25 mouse cellular contexts compared by ENCODE assay signal in genomic region chr17:30329531-30329930, GRCm38 (mm10).
DNase-seq lines count a peak whose midpoint lies in the region; ATAC-seq and TF ChIP-seq lines count a peak whose summit lies in the region.
"Had no signal": no experiment of that assay in that cellular context is flagged by ENCODE, and none has a peak within 500 bp of the region (broad histone marks: within the 10 kb centered on the region; RNA-seq: fewer than 3 reads in every experiment).

No protein-coding gene starts in this region.

- no peak overlapping the region for H3K9ac ChIP-seq in liver, adult 2 months (ENCODE audit: low read depth, low read length)
- H3K9ac ChIP-seq in liver, embryonic 11.5 days (ENCODE audit: low read depth, low read length) = no peak overlapping the region
- H3K9ac ChIP-seq: forebrain, embryonic 13.5 days; heart, embryonic 13.5 days; hindbrain, embryonic 14.5 days had no signal

- H3K27ac ChIP-seq in kidney, adult 2 months (ENCODE audit: insufficient read depth, low read depth, low read length) = 0 out of 2 replicates have a peak overlapping the region, but pooled peaks have one; percentile 45
- no peak overlapping the region for H3K27ac ChIP-seq in liver, adult 2 months (replicated peaks; ENCODE audit: insufficient read depth, low read depth, low read length)
- no peak overlapping the region for H3K27ac ChIP-seq in liver, embryonic 11.5 days (ENCODE audit: low read depth, low read length)
- H3K27ac ChIP-seq: forebrain, embryonic 10.5 days; forebrain, embryonic 13.5 days; heart, adult 2 months; heart, embryonic 10.5 days; heart, embryonic 13.5 days; hindbrain, embryonic 14.5 days had no signal

- no peaks in the 10 kb centered on the region for H3K79me2 ChIP-seq in liver, adult 2 months (ENCODE audit: control insufficient read depth, insufficient read depth, low read length)

- no peaks in the 10 kb centered on the region for H3K9me3 ChIP-seq in liver, embryonic 11.5 days (ENCODE audit: control insufficient read depth, low read length)
- H3K9me3 ChIP-seq: forebrain, embryonic 10.5 days; forebrain, embryonic 13.5 days; G1E; heart, embryonic 10.5 days; heart, embryonic 13.5 days had no signal

- H3K27me3 ChIP-seq in kidney, adult 2 months (replicated peaks; ENCODE audit: control insufficient read depth, insufficient read depth, low read length) = no peaks in the 10 kb centered on the region
- H3K27me3 ChIP-seq in liver, adult 2 months (ENCODE audit: control insufficient read depth, insufficient read depth, low read length) = no peaks in the 10 kb centered on the region
- H3K27me3 ChIP-seq in liver, embryonic 11.5 days (replicated peaks; ENCODE audit: control insufficient read depth, insufficient read depth, low read length) = no peaks in the 10 kb centered on the region
- H3K27me3 ChIP-seq: CH12.LX; forebrain, embryonic 13.5 days; heart, embryonic 13.5 days; Patski had no signal

- TF ChIP-seq CTCF in kidney, adult 2 months (conservative IDR thresholded peaks at IDR 0.05; ENCODE audit: insufficient read depth, insufficient read length, low read depth, low read length) = no peak
- no peak for TF ChIP-seq CTCF in liver, adult 2 months (IDR thresholded peaks at IDR 0.05; ENCODE audit: low read depth, low read length)

- no peaks in the 10 kb centered on the region for H3K36me3 ChIP-seq in kidney, adult 2 months (ENCODE audit: control insufficient read depth, insufficient read depth, low read length)
- no peaks in the 10 kb centered on the region for H3K36me3 ChIP-seq in liver, adult 2 months (ENCODE audit: control insufficient read depth, insufficient read depth, low read length)
- H3K36me3 ChIP-seq in liver, embryonic 11.5 days (ENCODE audit: control insufficient read depth, insufficient read depth, low read length) = no peaks in the 10 kb centered on the region
- H3K36me3 ChIP-seq: forebrain, embryonic 10.5 days; heart, embryonic 10.5 days; heart, embryonic 13.5 days had no signal

- DNase-seq in kidney, adult 2 months = peak; percentile 75
- no peak for DNase-seq in kidney, postnatal 10 days
- DNase-seq in kidney, postnatal 14 days = peak; percentile 29
- DNase-seq in kidney, adult 18-20 months = no peak
- DNase-seq in liver, adult 2 months (ENCODE audit: extremely low read depth, low read depth, low spot score) = peak; percentile 10
- no peak for DNase-seq in liver, embryonic 11.5 days (ENCODE audit: low spot score)
- DNase-seq: adrenal gland, postnatal 10 days; adrenal gland, postnatal 36 days; B cell, adult 2 months; cerebellum, adult 18-20 months; cerebellum, adult 9-10 months; gastrocnemius, postnatal 10 days; gastrocnemius, postnatal 36 days; heart, adult 2 months; heart, postnatal 14 days; heart, postnatal 4 days had no signal

- ATAC-seq in liver, embryonic 11.5 days (replicated peaks; ENCODE audit: low FRiP score) = no peak
- ATAC-seq: forebrain, embryonic 13.5 days; forebrain, embryonic 16.5 days; Patski had no signal

- no peak for TF ChIP-seq POLR2A in kidney, adult 2 months (IDR thresholded peaks at IDR 0.05; ENCODE audit: low read depth, low read length)
- TF ChIP-seq POLR2A in liver, adult 2 months (IDR thresholded peaks at IDR 0.05; ENCODE audit: extremely low read depth, insufficient read depth, low read length) = no peak

- no peak overlapping the region for H3K4me2 ChIP-seq in liver, embryonic 11.5 days
- H3K4me2 ChIP-seq: forebrain, embryonic 13.5 days; heart, embryonic 13.5 days; hindbrain, embryonic 14.5 days had no signal

- H3K4me1 ChIP-seq in kidney, adult 2 months (ENCODE audit: control insufficient read depth, insufficient read depth, low read length) = peaks cover 7% of the 10 kb centered on the region; the same call in 1 of the 2 replicates
- H3K4me1 ChIP-seq in liver, adult 2 months (ENCODE audit: control insufficient read depth, insufficient read depth, low read length) = no peaks in the 10 kb centered on the region
- no peaks in the 10 kb centered on the region; the same call in 1 of the 2 replicates for H3K4me1 ChIP-seq in liver, embryonic 11.5 days (replicated peaks; ENCODE audit: control insufficient read depth, insufficient read depth, low read length)

- H3K4me3 ChIP-seq in kidney, adult 2 months (ENCODE audit: insufficient read depth, low read depth, low read length) = no peak overlapping the region
- no peak overlapping the region for H3K4me3 ChIP-seq in liver, adult 2 months (ENCODE audit: insufficient read depth, low read depth, low read length)
- H3K4me3 ChIP-seq in liver, embryonic 11.5 days (ENCODE audit: low read depth, low read length) = no peak overlapping the region
- H3K4me3 ChIP-seq: forebrain, embryonic 10.5 days; forebrain, embryonic 13.5 days; heart, adult 2 months; heart, embryonic 10.5 days; heart, embryonic 13.5 days had no signal

- 70% methylated on average over 2 of the region's 2 CpGs for WGBS in kidney, adult 2 months
- WGBS in liver, adult 2 months = 92% methylated on average over 2 of the region's 2 CpGs
- WGBS in liver, embryonic 11.5 days = 79% methylated on average over 2 of the region's 2 CpGs

Comparison
In these comparisons a context has a peak if more than half of its experiments do, and no peak if none do; other contexts are left out.
1. DNase-seq: peak in kidney, adult 2 months (single experiment), kidney, postnatal 14 days (single experiment) and liver, adult 2 months (single experiment); none in kidney, postnatal 10 days (single experiment), kidney, adult 18-20 months (single experiment) and liver, embryonic 11.5 days (single experiment).